Mouse (Mus musculus) kidney, embryonic 16.5 days (tissue): ENCODE data around the gene Hist2h2ac. TPM values are rescaled to one million over a fixed set of nuclear protein-coding genes. Genes with fewer than 3 reads are reported as not detected.
"Not testable (repeated sequence)": the region's sequence is repeated elsewhere in the genome, so short reads cannot be mapped to it uniquely, and the experiment has no call there.

Experiments
- ATAC-seq: fragments of 200-750 bp; cut with Nextera tagmentation; 2 replicates; pipeline ENCODE4 v1.8.0; 2017; ENCODE audit warnings: moderate TSS enrichment; ENCODE audit not compliant: low FRiP score, low TSS enrichment
- H3K27ac ChIP-seq: fragments of 300-500 bp; sonication (generic); 2 replicates; pipeline ENCODE4 v1.5.1; 2014; ENCODE audit warnings: low read length
- H3K27me3 ChIP-seq: fragments of 300-500 bp; sonication (generic); 2 replicates; pipeline ENCODE4 v1.6.1; 2014; ENCODE audit warnings: low read length, control low read depth, mixed read lengths; ENCODE audit not compliant: insufficient read depth
- H3K36me3 ChIP-seq: fragments of 300-500 bp; sonication (generic); 2 replicates; pipeline ENCODE4 v1.6.1; 2014; ENCODE audit warnings: low read length, control low read depth, mixed read lengths; ENCODE audit not compliant: insufficient read depth
- H3K4me1 ChIP-seq: fragments of 300-500 bp; sonication (generic); 2 replicates; pipeline ENCODE4 v1.6.1; 2014; ENCODE audit warnings: low read length, control low read depth, mixed read lengths; ENCODE audit not compliant: insufficient read depth
- H3K4me2 ChIP-seq: fragments of 300-500 bp; sonication (generic); replicated peaks from 2 replicates; pipeline ENCODE4 v1.6.1; 2014; ENCODE audit warnings: low read depth, low read length
- H3K4me3 ChIP-seq: fragments of 300-500 bp; sonication (generic); 2 replicates; pipeline ENCODE4 v1.5.1; 2014; ENCODE audit warnings: mild to moderate bottlenecking, low read length
- H3K9ac ChIP-seq: fragments of 300-500 bp; sonication (generic); replicated peaks from 2 replicates; pipeline ENCODE4 v1.6.1; 2014; ENCODE audit warnings: low read length
- H3K9me3 ChIP-seq: fragments of 300-500 bp; sonication (generic); 2 replicates; pipeline ENCODE4 v1.6.1; 2016; ENCODE audit warnings: low read length, control low read depth
- WGBS: fragments of 180-500 bp; shearing (Covaris S2); extraction: QIAGEN DNeasy Blood & Tissue Kit; methylation state at CpG from one replicate; pipeline ENCODE4 v1.1.7; 2014; 5-methylcytosine and 5-hydroxymethylcytosine counted together
- polyA plus RNA-seq: library from polyadenylated mRNA; unstranded; fragments of >200 nt; fragmentation: Nextera tagmentation; extraction: Ambion mirVana; gene quantifications from 2 replicates; pipeline ENCODE4 v1.2.1, GENCODE M21; 2015

The Hist2h2ac gene
- polyA plus RNA-seq, 1 experiment from 2014 or later: 7.5 TPM

DNA sequence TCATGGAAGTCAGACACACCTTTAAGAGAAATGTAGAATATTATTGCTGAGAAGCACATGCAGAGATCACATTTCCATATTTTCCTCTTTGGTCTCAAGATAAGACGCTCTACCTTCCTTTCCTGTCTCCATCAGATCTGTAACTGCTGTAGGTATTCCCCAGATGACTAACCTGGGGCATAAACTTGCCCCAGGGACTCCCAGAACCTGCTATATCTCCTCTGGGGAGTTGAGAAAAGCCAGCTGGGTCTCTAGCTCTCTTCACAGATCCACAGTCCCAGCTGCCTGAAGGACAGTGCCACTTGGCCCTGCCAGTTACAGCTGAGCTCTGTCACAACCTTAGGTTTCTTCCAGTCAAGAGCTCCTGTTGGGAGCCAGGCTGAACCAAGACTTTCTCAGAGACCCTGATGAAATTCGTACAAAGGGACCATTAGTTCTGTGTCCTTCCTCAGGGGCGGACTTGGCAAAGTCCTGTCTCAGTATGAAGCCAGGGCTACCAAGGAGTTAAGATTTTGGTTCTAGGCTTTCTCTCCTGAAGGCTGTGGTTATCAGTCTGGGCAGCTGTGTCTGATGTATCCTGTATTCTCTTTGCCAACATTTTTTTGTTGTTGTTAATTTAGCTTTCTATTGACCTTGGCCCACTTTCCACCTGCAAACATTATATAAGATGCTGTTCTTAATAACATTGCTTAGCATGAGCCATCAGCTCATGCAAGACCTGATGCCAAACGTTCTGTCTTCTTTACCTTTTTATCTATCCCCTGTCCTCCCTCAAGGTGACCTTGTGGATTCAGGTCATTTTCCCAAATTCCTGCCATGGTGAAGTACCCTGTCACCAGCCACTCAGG lies 10.5 kb upstream of the Hist2h2ac start:
- Histone ChIP-seq H3K4me1 (peaks cover 10% of the 10 kb centered on the region; the same call in 1 of the 2 replicates), H3K4me3 (no peak overlapping the region), H3K4me2 (no peak overlapping the region), H3K27me3 (no peaks in the 10 kb centered on the region), H3K9ac (no peak overlapping the region), H3K36me3 (no peaks in the 10 kb centered on the region), H3K9me3 (no peaks in the 10 kb centered on the region), H3K27ac (no peak overlapping the region)
- WGBS: 81% methylated on average over 4 of the region's 4 CpGs
- no peak for ATAC-seq

DNA sequence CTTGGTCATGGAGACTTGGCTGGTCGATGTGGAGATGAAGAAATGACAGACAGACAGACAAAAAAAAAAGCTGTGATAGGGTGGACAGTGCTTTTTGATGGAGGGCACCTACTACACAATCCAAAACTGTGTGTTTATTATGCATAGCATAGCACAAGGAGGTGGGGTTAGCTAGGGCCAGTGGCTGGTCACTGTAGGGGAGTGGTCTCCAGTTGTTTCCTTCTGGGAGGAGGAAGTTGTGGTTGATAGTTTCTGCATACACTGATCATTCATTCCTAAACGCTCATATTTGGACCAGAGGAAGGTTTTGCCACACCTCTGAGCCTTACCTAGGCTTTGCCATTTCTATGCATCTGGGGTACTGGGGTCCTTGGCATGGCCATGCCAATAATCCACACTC lies 9.7 kb upstream of the Hist2h2ac start:
- H3K9me3 ChIP-seq: no peaks in the 10 kb centered on the region
- WGBS: 76% methylated on average over 2 of the region's 2 CpGs
- H3K36me3 ChIP-seq: no peaks in the 10 kb centered on the region
- ATAC-seq: no peak
- no peak overlapping the region for H3K9ac ChIP-seq
- peaks cover 17% of the 10 kb centered on the region; the same call in 1 of the 2 replicates for H3K4me1 ChIP-seq
- H3K4me3 ChIP-seq: no peak overlapping the region
- no peak overlapping the region for H3K27ac ChIP-seq
- no peaks in the 10 kb centered on the region for H3K27me3 ChIP-seq
- H3K4me2 ChIP-seq: no peak overlapping the region

DNA sequence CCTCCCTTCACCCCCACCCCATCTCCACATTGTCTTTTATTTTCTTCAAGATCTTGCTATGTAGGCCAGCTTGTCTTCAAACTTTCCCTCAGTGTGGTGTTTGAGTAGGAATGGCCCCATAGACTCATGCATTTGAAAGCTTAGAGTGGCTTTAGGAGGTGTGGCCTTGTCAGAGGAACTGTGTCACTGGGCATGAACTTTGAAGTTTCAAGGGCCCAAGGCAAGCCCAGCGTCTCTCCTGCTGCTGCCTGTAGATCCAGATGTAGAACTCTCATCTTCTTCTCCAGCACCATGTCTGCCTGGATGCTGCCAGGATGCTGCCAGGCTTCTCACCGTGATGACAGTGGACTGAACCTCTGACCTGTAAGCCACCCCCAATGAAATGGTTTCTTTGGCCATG lies 8.1 kb upstream of the Hist2h2ac start:
- H3K9ac ChIP-seq: no peak overlapping the region
- H3K27ac ChIP-seq: no peak overlapping the region
- no peak overlapping the region for H3K4me3 ChIP-seq
- no peak overlapping the region for H3K4me2 ChIP-seq
- H3K4me1 ChIP-seq: peaks cover 31% of the 10 kb centered on the region
- ATAC-seq: no peak
- no peaks in the 10 kb centered on the region for H3K27me3 ChIP-seq
- WGBS: 65% methylated on average over 2 of the region's 2 CpGs
- H3K36me3 ChIP-seq: no peaks in the 10 kb centered on the region
- no peaks in the 10 kb centered on the region for H3K9me3 ChIP-seq

DNA sequence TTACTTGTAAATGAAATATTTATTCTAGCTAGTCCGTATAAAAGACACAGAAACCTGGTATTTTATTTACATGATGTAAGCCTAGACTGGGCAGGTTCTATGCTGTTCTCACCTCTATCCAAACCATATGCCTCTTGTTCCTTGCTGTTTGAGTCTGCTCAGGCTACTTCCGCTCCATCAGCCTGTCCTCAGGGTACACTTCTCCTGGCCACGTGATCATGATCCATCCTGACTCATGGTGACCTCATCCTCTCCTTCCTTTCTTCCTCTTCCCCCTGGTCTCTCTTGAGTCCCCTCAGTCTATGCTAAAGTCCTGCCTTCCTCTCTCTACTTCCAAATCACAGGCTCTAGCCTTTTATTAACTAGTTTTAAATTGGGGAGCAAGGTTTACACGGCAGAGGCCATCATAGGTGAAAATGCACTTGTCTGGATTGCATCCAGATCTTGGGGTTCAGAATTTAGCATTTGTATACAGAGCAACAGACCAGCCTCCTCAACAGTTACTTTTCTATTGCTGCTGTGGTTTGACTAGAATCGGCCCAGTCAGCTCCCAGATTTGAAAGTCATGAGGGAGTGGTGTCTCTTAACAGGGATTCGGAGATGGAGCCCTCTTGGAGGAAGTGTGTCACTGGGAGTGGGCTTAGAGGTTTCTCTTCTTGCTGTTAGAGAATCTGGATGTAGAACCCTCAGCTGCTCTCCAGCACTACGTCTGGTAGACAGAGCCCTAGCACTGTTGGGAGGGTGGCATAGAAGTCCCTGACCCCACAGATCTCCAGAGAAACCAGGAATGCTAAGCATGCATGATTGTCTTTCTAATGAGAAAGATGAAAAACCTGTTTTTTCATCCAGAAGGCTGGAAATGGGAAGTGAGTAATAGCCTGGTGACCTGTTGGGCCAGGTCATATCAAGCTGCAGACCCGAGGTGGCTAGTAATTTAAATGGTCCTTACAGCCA lies 6.3 kb upstream of the Hist2h2ac start:
- Histone ChIP-seq H3K36me3 (no peaks in the 10 kb centered on the region), H3K9me3 (no peaks in the 10 kb centered on the region), H3K4me3 (no peak overlapping the region), H3K9ac (no peak overlapping the region), H3K4me2 (no peak overlapping the region), H3K27me3 (no peaks in the 10 kb centered on the region), H3K4me1 (peaks cover 48% of the 10 kb centered on the region), H3K27ac (no peak overlapping the region)
- WGBS: 61% methylated on average over 8 of the region's 8 CpGs
- no peak for ATAC-seq

DNA sequence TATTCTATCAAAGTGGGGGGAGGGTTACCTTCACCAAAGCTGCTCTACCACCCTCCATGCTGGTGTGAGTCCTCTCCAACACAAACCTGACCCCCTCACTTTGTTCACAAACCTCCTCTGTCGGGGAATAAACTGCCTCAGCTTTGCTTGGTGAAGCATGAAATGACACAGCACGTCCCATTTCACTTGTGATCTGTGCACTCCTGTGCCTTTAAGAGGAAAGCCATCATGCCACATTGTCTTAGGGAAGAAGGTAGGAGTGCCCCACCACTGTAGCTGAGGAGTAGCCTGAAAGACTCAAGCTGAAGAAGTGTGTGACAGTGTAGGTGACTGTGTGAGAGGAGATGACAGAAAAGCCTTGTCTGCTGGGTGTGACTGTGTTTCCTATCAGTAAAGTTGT lies 4.7 kb upstream of the Hist2h2ac start:
- no peak overlapping the region for H3K9ac ChIP-seq
- H3K27ac ChIP-seq: no peak overlapping the region
- no peaks in the 10 kb centered on the region for H3K27me3 ChIP-seq
- H3K9me3 ChIP-seq: no peaks in the 10 kb centered on the region
- no peak for ATAC-seq
- 14% methylated on average over 2 of the region's 2 CpGs for WGBS
- no peak overlapping the region for H3K4me3 ChIP-seq
- peaks cover 55% of the 10 kb centered on the region for H3K4me1 ChIP-seq
- 0 out of 2 replicates have a peak overlapping the region, but pooled peaks have one; percentile 4 for H3K4me2 ChIP-seq
- H3K36me3 ChIP-seq: no peaks in the 10 kb centered on the region

DNA sequence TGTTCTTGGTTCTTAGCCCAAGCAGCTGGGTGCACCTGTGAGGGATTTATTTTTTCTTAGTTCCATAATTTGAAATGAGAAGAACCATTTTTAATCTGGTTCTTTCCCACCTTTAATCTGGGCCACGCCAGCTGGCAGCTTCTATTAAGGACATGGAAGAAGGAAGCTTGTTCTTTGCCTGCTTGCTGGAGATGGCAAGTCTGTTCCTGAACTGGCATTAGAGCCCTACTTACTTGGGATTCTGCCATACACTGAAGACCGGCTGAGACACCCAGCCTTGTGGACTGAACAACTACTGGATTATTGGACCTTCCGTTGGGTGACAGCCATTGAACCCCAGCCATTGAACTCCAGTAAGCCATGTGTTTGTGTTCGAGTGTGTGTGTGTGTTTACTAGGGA lies 2.1 kb upstream of the Hist2h2ac start:
- Histone ChIP-seq H3K36me3 (no peaks in the 10 kb centered on the region), H3K27ac (no peak overlapping the region), H3K4me3 (peak overlapping the region; percentile 72; the same call in 1 of the 2 replicates), H3K27me3 (no peaks in the 10 kb centered on the region), H3K9me3 (no peaks in the 10 kb centered on the region), H3K9ac (0 out of 2 replicates have a peak overlapping the region, but pooled peaks have one; percentile 67), H3K4me2 (peak overlapping the region; percentile 77), H3K4me1 (peaks cover 59% of the 10 kb centered on the region)
- ATAC-seq: no peak
- 88% methylated on average over 4 of the region's 4 CpGs for WGBS

DNA sequence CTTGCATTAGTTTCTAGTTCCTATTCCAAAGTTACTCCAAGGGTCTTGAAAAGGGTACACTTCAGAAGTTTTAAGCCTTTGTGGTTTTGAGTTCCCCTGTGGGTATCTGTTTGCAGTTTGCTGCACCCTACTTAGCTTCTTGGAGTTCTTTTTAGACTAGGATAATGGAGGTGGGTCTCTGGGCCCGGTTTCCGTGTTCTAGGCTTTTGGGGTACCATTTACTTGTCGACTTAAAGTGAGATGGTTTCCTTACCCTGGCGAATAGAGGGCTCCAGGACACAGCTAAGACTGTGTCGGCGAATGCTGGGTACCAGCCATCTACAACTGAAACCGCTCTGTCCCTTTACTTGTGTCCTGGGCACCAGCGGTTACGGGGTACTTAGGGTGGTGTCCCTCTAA lies 959 bp upstream of the Hist2h2ac start:
- Histone ChIP-seq H3K4me2 (peak overlapping the region; percentile 77), H3K4me1 (peaks cover 53% of the 10 kb centered on the region), H3K36me3 (no peaks in the 10 kb centered on the region), H3K27me3 (no peaks in the 10 kb centered on the region), H3K4me3 (peak overlapping the region; percentile 72), H3K9ac (peak overlapping the region; percentile 67), H3K27ac (peak overlapping the region; percentile 100), H3K9me3 (no peaks in the 10 kb centered on the region)
- ATAC-seq: no peak
- WGBS: 17% methylated on average over 9 of the region's 9 CpGs

DNA sequence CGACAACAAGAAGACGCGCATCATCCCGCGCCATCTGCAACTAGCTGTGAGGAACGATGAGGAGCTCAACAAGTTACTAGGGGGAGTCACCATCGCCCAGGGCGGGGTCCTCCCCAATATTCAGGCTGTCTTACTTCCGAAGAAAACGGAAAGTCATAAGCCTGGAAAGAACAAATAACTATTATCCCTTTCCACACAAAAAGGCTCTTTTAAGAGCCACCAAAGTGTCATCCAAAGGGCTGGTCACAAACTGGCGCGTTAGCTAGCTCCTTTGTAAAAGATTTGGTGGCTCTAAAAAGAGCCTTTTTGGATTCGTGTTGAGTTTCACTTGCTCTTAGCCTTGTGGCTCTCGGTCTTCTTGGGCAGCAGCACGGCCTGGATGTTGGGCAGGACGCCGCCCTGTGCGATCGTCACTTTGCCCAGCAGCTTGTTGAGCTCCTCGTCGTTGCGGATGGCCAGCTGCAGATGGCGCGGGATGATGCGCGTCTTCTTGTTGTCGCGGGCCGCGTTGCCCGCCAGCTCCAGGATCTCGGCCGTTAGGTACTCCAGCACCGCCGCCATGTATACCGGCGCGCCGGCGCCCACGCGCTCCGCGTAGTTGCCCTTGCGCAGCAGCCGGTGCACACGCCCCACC lies 432 bp downstream of the Hist2h2ac start:
- ATAC-seq: peak; percentile 0; the same call in 1 of the 2 replicates
- Histone ChIP-seq H3K4me3 (peak overlapping the region; percentile 72), H3K9ac (peak overlapping the region; percentile 89), H3K27ac (peak overlapping the region; percentile 100), H3K4me2 (peak overlapping the region; percentile 77), H3K4me1 (peaks cover 41% of the 10 kb centered on the region)
- not testable (repeated sequence) for H3K36me3 ChIP-seq, H3K9me3 ChIP-seq, H3K27me3 ChIP-seq
- under 1% methylated on average over 28 of the region's 47 CpGs for WGBS

DNA sequence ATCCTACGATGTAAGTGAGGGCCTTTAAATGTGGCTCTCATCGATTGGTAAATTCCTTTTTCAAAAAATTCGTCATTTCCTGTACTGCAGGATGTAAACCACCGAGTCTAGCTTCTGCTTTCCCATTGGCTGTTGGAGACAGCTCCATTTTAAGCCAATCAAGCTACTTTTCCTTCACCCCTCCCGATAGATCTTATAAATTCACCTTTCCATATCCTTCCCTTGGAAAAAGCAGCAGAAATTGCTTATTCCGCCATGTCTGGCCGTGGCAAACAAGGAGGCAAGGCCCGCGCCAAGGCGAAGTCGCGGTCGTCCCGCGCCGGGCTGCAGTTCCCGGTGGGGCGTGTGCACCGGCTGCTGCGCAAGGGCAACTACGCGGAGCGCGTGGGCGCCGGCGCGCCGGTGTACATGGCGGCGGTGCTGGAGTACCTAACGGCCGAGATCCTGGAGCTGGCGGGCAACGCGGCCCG lies 984 bp downstream of the Hist2h2ac start, which contains the start of the genes Bola1 and Hist2h2ab:
Bola1 (minus strand) TSS at position 49 of the 470 bp plus-strand sequence.
Hist2h2ab (plus strand) TSS at position 205 of the 470 bp plus-strand sequence.
- Histone ChIP-seq H3K27me3 (0 out of 2 replicates have a peak, but pooled peaks cover 1% of the 10 kb centered on the region), H3K4me3 (peak within 1 kb of the TSS; percentile 72), H3K9me3 (no peaks in the 10 kb centered on the region), H3K4me1 (peaks cover 37% of the 10 kb centered on the region), H3K27ac (peak within 1 kb of the TSS; percentile 100), H3K4me2 (peak within 1 kb of the TSS; percentile 77), H3K9ac (peak within 1 kb of the TSS; percentile 89), H3K36me3 (no peaks in the 10 kb centered on the region)
- peak; percentile 86 for ATAC-seq
- under 1% methylated on average over 36 of the region's 37 CpGs for WGBS
